ENCODE assay signal across 25 mouse cellular contexts in genomic region chr4:138889635-138890034, GRCm38 (mm10). TPM values are rescaled to one million over a fixed set of nuclear protein-coding genes. Genes with fewer than 3 reads are reported as not detected.
DNase-seq lines count a peak whose midpoint lies in the region; ATAC-seq and TF ChIP-seq lines count a peak whose summit lies in the region.
"Had no signal": no experiment of that assay in that cellular context is flagged by ENCODE, and none has a peak within 500 bp of the region (broad histone marks: within the 10 kb centered on the region; RNA-seq: fewer than 3 reads in every experiment).

No protein-coding gene starts in this region.

- no peak overlapping the region for H3K9ac ChIP-seq in heart, adult 2 months (ENCODE audit: low read depth, low read length)
- H3K9ac ChIP-seq in heart, embryonic 12.5 days = no peak overlapping the region
- H3K9ac ChIP-seq in lung, embryonic 16.5 days (ENCODE audit: low read length) = no peak overlapping the region
- H3K9ac ChIP-seq: embryonic facial prominence, embryonic 13.5 days; hindbrain, embryonic 12.5 days; lung, embryonic 15.5 days; midbrain, embryonic 12.5 days had no signal

- TF ChIP-seq CTCF in heart, adult 2 months (IDR thresholded peaks at IDR 0.05) = no peak
- TF ChIP-seq CTCF in E14TG2a.4 (conservative IDR thresholded peaks at IDR 0.05; ENCODE audit: low read length) = no peak

- H3K27ac ChIP-seq in heart, adult 2 months = no peak overlapping the region
- H3K27ac ChIP-seq in heart, embryonic 12.5 days (ENCODE audit: poor library complexity, severe bottlenecking) = no peak overlapping the region
- H3K27ac ChIP-seq in lung, embryonic 16.5 days (ENCODE audit: low read length) = no peak overlapping the region
- H3K27ac ChIP-seq: embryonic facial prominence, embryonic 13.5 days; hindbrain, embryonic 12.5 days; lung, embryonic 15.5 days; midbrain, embryonic 12.5 days had no signal

- intact Hi-C loops in heart, adult 2 months (cut with DNase I) = no loop called here

- no peak for ATAC-seq in heart, embryonic 12.5 days (ENCODE audit: insufficient number of reproducible peaks, low FRiP score)
- peak; percentile 56; the same call in 1 of the 2 replicates for ATAC-seq in lung, embryonic 16.5 days (ENCODE audit: low read depth)
- ATAC-seq: intestine, postnatal 0 days had no signal

- H3K79me2 ChIP-seq in heart, adult 2 months (replicated peaks; ENCODE audit: control insufficient read depth, insufficient read depth, low read length) = no peaks in the 10 kb centered on the region

- H3K36me3 ChIP-seq in heart, adult 2 months (ENCODE audit: control insufficient read depth, insufficient read depth, low read length) = no peaks in the 10 kb centered on the region
- peaks cover 13% of the 10 kb centered on the region; the same call in 1 of the 2 replicates for H3K36me3 ChIP-seq in heart, embryonic 12.5 days
- peaks cover 9% of the 10 kb centered on the region; the same call in 1 of the 2 replicates for H3K36me3 ChIP-seq in lung, embryonic 16.5 days (ENCODE audit: control insufficient read depth, insufficient read depth, low read length)
- peaks cover 15% of the 10 kb centered on the region for H3K36me3 ChIP-seq in E14TG2a.4 (ENCODE audit: insufficient read depth, low read length)

- DNase-seq in heart, adult 2 months = peak; percentile 31 to 35
- no peak for DNase-seq in lung, adult 18-20 months
- peak; percentile 22 for DNase-seq in R1 (ENCODE audit: low read depth, low spot score)
- DNase-seq in layer of hippocampus, adult 9-10 months (ENCODE audit: low spot score) = no peak
- DNase-seq: cerebellum, adult 9-10 months; left cerebral cortex, postnatal 4 days; retina, postnatal 1 day; right cerebral cortex, postnatal 4 days had no signal

- 55% methylated on average over 8 of the region's 8 CpGs for WGBS in heart, adult 2 months
- 72% methylated on average over 8 of the region's 8 CpGs for WGBS in heart, embryonic 12.5 days
- WGBS in lung, embryonic 16.5 days = 35% methylated on average over 8 of the region's 8 CpGs

- no peaks in the 10 kb centered on the region for H3K4me1 ChIP-seq in heart, adult 2 months (ENCODE audit: control insufficient read depth, insufficient read depth, low read length)
- H3K4me1 ChIP-seq in heart, embryonic 12.5 days (replicated peaks) = no peaks in the 10 kb centered on the region
- H3K4me1 ChIP-seq in lung, embryonic 16.5 days (replicated peaks; ENCODE audit: control insufficient read depth, insufficient read depth, low read length) = no peaks in the 10 kb centered on the region
- peaks cover 62% of the 10 kb centered on the region for H3K4me1 ChIP-seq in E14TG2a.4 (replicated peaks; ENCODE audit: low read depth, low read length)
- H3K4me1 ChIP-seq: embryonic facial prominence, embryonic 13.5 days; hindbrain, embryonic 12.5 days had no signal

- TF ChIP-seq POLR2A in heart, adult 2 months (IDR thresholded peaks at IDR 0.05; ENCODE audit: insufficient read depth, low read depth, low read length) = no peak

- no peak overlapping the region for H3K4me3 ChIP-seq in heart, adult 2 months
- H3K4me3 ChIP-seq in heart, embryonic 12.5 days = no peak overlapping the region
- H3K4me3 ChIP-seq in lung, embryonic 16.5 days (ENCODE audit: low read length) = no peak overlapping the region
- peak overlapping the region; percentile 17 for H3K4me3 ChIP-seq in E14TG2a.4 (replicated peaks; ENCODE audit: low read length)
- H3K4me3 ChIP-seq: embryonic facial prominence, embryonic 13.5 days; hindbrain, embryonic 12.5 days; lung, embryonic 15.5 days; midbrain, embryonic 12.5 days; myocyte had no signal

- H3K27me3 ChIP-seq in heart, adult 2 months (ENCODE audit: control insufficient read depth, insufficient read depth, low read length) = no peaks in the 10 kb centered on the region
- 0 out of 2 replicates have a peak, but pooled peaks cover 7% of the 10 kb centered on the region for H3K27me3 ChIP-seq in heart, embryonic 12.5 days (replicated peaks)
- H3K27me3 ChIP-seq in lung, embryonic 16.5 days (ENCODE audit: control insufficient read depth, insufficient read depth, low read depth, low read length) = no peaks in the 10 kb centered on the region
- H3K27me3 ChIP-seq in E14TG2a.4 (ENCODE audit: insufficient read depth, low read length) = no peaks in the 10 kb centered on the region
- H3K27me3 ChIP-seq: embryonic facial prominence, embryonic 13.5 days; hindbrain, embryonic 12.5 days; lung, embryonic 15.5 days; midbrain, embryonic 12.5 days had no signal

- H3K9me3 ChIP-seq in heart, embryonic 12.5 days (replicated peaks) = no peaks in the 10 kb centered on the region
- no peaks in the 10 kb centered on the region for H3K9me3 ChIP-seq in lung, embryonic 16.5 days (ENCODE audit: control insufficient read depth, low read length)
- no peaks in the 10 kb centered on the region for H3K9me3 ChIP-seq in E14TG2a.4 (ENCODE audit: low read length)
- H3K9me3 ChIP-seq: embryonic facial prominence, embryonic 13.5 days; G1E; hindbrain, embryonic 12.5 days; lung, embryonic 15.5 days; midbrain, embryonic 12.5 days had no signal

- no peak overlapping the region for H3K4me2 ChIP-seq in heart, embryonic 12.5 days
- H3K4me2 ChIP-seq in lung, embryonic 16.5 days (ENCODE audit: low read depth, low read length) = no peak overlapping the region
- H3K4me2 ChIP-seq: embryonic facial prominence, embryonic 13.5 days; hindbrain, embryonic 12.5 days; lung, embryonic 15.5 days; midbrain, embryonic 12.5 days had no signal

- no peak for TF ChIP-seq EP300 in heart, adult 2 months (IDR thresholded peaks at IDR 0.05; ENCODE audit: insufficient read depth, low read depth, low read length)

RNA-seq across cellular contexts. Expression of gene Pla2g2e, which starts 11.9 kb away (rescaled TPM):
- 1 to 10 TPM in 1 of 2 experiments, under 1 TPM in 1; 0.73 to 1.6 TPM for total RNA-seq in heart, adult 2 months (2021)
- 0.43 TPM in 1 of 2 replicates, not detected in the other for polyA plus RNA-seq in heart, adult 2 months (2012; rRNA removed)
- not detected in 2 replicates for polyA plus RNA-seq in heart, embryonic 12.5 days (2016; fragmentation: Nextera tagmentation; extraction: Ambion mirVana)
- not detected in 2 replicates for polyA plus RNA-seq in lung, embryonic 16.5 days (2015; fragmentation: Nextera tagmentation; extraction: Ambion mirVana)
- total RNA-seq: granulocyte monocyte progenitor cell, adult 5-6 weeks; layer of hippocampus, adult 18-20 months; left cerebral cortex, postnatal 4 days; liver, adult 2 months had no signal
- polyA plus RNA-seq: embryonic facial prominence, embryonic 13.5 days; hindbrain, embryonic 12.5 days; liver, adult 2 months; lung, embryonic 15.5 days; midbrain, embryonic 12.5 days; testis, adult 2 months had no signal

RNA-seq across cellular contexts. Expression of gene Gm13030, which starts 15.9 kb away (rescaled TPM):
- not detected for total RNA-seq in heart, adult 2 months (2021)
- not detected in 2 replicates for polyA plus RNA-seq in heart, adult 2 months (2012; rRNA removed)
- not detected in 2 replicates for polyA plus RNA-seq in heart, embryonic 12.5 days (2016; fragmentation: Nextera tagmentation; extraction: Ambion mirVana)
- not detected in 2 replicates for polyA plus RNA-seq in lung, embryonic 16.5 days (2015; fragmentation: Nextera tagmentation; extraction: Ambion mirVana)
- total RNA-seq: adrenal gland, adult 18-20 months; G1E; granulocyte monocyte progenitor cell, adult 5-6 weeks; layer of hippocampus, adult 18-20 months; left cerebral cortex, postnatal 4 days; liver, adult 2 months had no signal
- polyA plus RNA-seq: C2C12; embryonic facial prominence, embryonic 13.5 days; G1E; hindbrain, embryonic 12.5 days; intestine, postnatal 0 days; kidney, embryonic 16.5 days; liver, adult 2 months; lung, embryonic 15.5 days; midbrain, embryonic 12.5 days; myocyte; testis, adult 2 months had no signal

RNA-seq across cellular contexts. Expression of gene Otud3, which starts 24.1 kb away (rescaled TPM):
- total RNA-seq in heart, adult 2 months (2021) = 10 to 100 TPM; 10.4 to 11.7 TPM
- polyA plus RNA-seq in heart, adult 2 months (2012; rRNA removed) = 6.1 and 8.8 TPM in 2 replicates
- 3.6 and 3.8 TPM in 2 replicates for polyA plus RNA-seq in heart, embryonic 12.5 days (2016; fragmentation: Nextera tagmentation; extraction: Ambion mirVana)
- 3.1 TPM in 2 replicates for polyA plus RNA-seq in lung, embryonic 16.5 days (2015; fragmentation: Nextera tagmentation; extraction: Ambion mirVana)

RNA-seq across cellular contexts. Expression of gene Pla2g5, which starts 26.4 kb away (rescaled TPM):
- total RNA-seq in heart, adult 2 months (2021) = 10 to 100 TPM; 24.8 to 33.0 TPM
- 87.6 and 129 TPM in 2 replicates for polyA plus RNA-seq in heart, adult 2 months (2012; rRNA removed)
- 2.5 and 2.6 TPM in 2 replicates for polyA plus RNA-seq in heart, embryonic 12.5 days (2016; fragmentation: Nextera tagmentation; extraction: Ambion mirVana)
- 0.58 and 0.60 TPM in 2 replicates for polyA plus RNA-seq in lung, embryonic 16.5 days (2015; fragmentation: Nextera tagmentation; extraction: Ambion mirVana)
- total RNA-seq: granulocyte monocyte progenitor cell, adult 5-6 weeks; liver, adult 2 months had no signal
- polyA plus RNA-seq: hindbrain, embryonic 12.5 days; liver, adult 2 months; midbrain, embryonic 12.5 days had no signal

Comparison
In these comparisons a context has a peak if more than half of its experiments do, and no peak if none do; other contexts are left out.
1. DNase-seq: peak in heart, adult 2 months (2 of 2) and R1 (single experiment); none in lung, adult 18-20 months (0 of 2) and layer of hippocampus, adult 9-10 months (single experiment).